Comparison of ENCODE assay signal across 18 mouse cellular contexts in genomic region chr2:144828457-144828985, GRCm38 (mm10). TPM values are rescaled to one million over a fixed set of nuclear protein-coding genes. Genes with fewer than 3 reads are reported as not detected.
DNase-seq lines count a peak whose midpoint lies in the region.
"Had no signal": no experiment of that assay in that cellular context is flagged by ENCODE, and none has a peak within 500 bp of the region (broad histone marks: within the 10 kb centered on the region; RNA-seq: fewer than 3 reads in every experiment).

No protein-coding gene starts in this region.

- peak; percentile 2 for DNase-seq in cerebellum, adult 9-10 months
- DNase-seq in cerebellum, adult 18-20 months: no peak
- peak; percentile 16 to 23 for DNase-seq in layer of hippocampus, adult 8-10 months (ENCODE audit: low spot score in 2 of 2)
- no peak for DNase-seq in layer of hippocampus, postnatal 36 days
- peak; percentile 9 for DNase-seq in retina, postnatal 1 day
- DNase-seq in retina, embryonic 14.5 days (ENCODE audit: low spot score): no peak
- DNase-seq in telencephalon, adult 2 months (ENCODE audit: low read depth, low spot score): peak; percentile 69
- DNase-seq: adrenal gland, adult 8-10 months; cerebellum, adult 2 months; kidney, adult 18-20 months; kidney, postnatal 14 days; lung, postnatal 10 days; thymus, postnatal 25 days had no signal

RNA-seq across cellular contexts. Expression of gene Scp2d1, which starts 5.1 kb away (rescaled TPM):
- under 1 TPM in 1 of 4 experiments, not detected in 3; 0.45 TPM for total RNA-seq in layer of hippocampus, adult 8-10 months (2022)
- total RNA-seq in layer of hippocampus, postnatal 36 days (2021): not detected
- total RNA-seq: adrenal gland, adult 8-10 months; gastrocnemius, adult 18-20 months; granulocyte monocyte progenitor cell, adult 5-6 weeks; hematopoietic stem cell, adult 5-6 weeks; left cerebral cortex, adult 2 months; neutrophil, adult 5-6 weeks had no signal

Comparison
In these comparisons a context has a peak if more than half of its experiments do, and no peak if none do; other contexts are left out.
1. DNase-seq: peak in cerebellum, adult 9-10 months (single experiment), layer of hippocampus, adult 8-10 months (2 of 2), retina, postnatal 1 day (single experiment) and telencephalon, adult 2 months (single experiment); none in cerebellum, adult 18-20 months (0 of 2), layer of hippocampus, postnatal 36 days (0 of 2) and retina, embryonic 14.5 days (single experiment).